Mouse (Mus musculus) cerebellum, adult 9-11 months (tissue): ENCODE measurements around the gene Gm10775.

ENCODE experiments used
- DNase-seq: peaks from one replicate; pipeline ENCODE4 v3.0.0; 2022

Gm10775 gene

DNA sequence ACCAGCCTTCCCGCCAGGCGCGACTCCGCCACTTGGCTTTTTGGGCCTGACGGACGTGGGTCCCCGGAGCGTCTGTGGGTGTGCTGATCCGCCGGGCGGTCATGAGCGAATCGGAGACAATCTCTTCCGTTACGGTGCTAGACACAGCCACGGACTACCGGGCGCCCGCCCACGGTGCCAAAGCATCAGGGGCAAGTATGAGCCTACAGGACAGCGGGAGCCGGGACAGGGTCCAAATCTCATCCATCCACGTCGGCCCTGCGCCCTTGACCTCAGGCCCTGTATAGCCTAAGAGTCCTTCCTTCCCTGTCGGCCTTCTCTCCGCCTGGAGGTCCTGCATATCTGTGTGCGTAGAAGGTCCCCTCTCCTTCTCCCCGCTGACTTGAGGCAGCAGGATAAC, at the start of gene Gm10775:
TSS of gene Gm10775 (plus strand) at position 301 of the 400 bp plus-strand sequence.
- no peak for DNase-seq

DNA sequence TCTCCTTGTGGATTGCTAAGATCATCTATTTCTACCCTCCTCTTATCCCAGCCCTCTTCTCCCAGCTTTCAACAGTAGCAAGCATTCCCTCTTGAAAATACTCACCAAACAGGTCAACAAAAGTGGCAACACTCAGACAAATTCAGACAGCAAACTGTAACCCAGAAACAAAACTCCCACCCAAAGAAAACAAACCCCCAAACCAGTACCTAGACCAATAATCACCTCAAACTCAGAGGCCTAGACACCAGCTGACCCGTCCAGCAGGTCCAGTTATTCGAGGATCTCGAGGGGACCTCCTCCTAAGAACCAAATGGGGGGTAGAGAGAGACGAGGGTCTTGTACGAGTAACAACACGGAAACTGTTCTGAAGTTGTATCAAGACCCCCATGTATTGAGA, 33.4 kb upstream of the Gm10775 start:
- DNase-seq, result no peak

GRCm38 (mm10) chr13:65226657-65227056, 32.7 kb upstream of the Gm10775 start:
- no peak for DNase-seq

GRCm38 (mm10) chr13:65237211-65237610, 22.1 kb upstream of the Gm10775 start:
- DNase-seq, result peak; percentile 14

- DNase-seq, result peak; percentile 98
Observed at GRCm38 (mm10) chr13:65240509-65241098, 18.7 kb upstream of the Gm10775 start.

- peak; percentile 94 for DNase-seq
Observed at GRCm38 (mm10) chr13:65241099-65241626, 18.2 kb upstream of the Gm10775 start.

DNA sequence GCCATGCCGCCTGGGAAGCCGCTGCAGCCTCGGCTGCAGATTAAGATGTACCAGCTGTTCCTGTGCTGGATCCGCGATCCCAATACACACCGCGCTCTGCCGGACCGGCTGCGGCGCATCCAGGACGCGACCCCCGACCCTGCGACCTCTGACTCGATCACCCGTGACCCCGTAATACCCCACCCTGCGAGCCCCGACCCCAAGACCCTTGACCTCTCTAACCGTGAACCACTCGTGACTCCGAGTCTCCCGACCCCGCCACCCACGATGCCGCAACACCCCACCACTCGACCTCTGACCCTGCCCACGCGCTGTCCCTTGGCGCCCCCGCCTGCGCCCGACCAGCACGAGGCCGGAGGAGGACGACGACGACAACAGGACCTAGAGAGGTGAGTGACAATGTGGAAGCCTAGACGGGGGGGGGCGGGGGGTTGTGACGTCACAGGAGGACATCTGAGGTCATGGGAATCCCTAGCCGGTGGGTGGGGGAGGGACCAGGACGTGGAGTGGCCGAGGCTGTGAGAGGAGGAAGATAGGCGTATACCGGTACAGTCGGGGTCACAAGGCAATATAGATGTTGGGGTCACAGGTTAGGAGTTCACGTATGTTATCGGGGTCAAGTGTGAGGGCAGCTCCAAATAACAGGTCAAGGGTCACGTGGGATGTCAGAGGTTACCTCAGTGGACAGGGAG, 17.6 kb upstream of the Gm10775 start:
- DNase-seq, result peak; percentile 85

DNA sequence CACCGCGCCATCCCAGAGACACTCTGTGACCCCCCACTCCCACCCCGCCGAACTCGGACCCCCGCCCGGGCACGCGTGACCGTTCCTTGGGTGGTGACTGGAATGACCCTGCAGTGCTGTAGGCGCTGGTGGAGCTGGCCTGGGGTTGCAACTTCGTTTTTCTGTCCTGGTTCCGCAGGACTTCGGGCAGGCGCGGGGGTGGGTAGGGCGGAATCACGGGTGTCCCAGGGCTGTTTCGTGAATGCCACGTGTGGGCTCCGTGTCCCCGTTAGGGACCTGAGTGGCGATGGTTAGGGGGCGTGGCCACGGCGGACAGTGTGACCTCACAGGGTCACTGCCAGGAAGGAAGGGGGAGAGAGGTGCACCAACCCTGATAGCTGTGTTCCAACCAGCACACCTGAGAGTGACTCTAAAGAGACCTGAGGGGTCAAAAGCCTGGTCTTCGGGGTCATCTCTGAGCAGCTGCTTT, 17.0 kb upstream of the Gm10775 start:
- peak; percentile 72 for DNase-seq

DNA sequence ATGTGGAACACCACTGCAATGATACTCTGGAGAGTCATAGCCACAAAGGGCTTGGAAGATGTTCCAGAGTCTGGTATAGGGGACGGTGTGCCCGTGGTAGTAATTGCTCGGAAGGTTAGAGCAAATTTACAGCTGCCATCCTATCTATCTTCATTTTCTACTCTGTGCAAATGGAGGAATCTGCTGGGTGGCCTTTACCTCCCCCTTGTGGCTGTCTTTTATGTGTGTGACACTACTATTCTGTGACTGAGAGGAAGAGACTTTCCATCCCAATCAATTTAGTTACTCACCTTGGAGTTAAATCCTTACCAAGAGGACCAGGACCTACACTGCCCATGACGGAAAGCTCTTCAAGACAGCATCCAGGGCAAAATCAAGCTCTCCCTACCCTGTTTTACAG, 16.1 kb upstream of the Gm10775 start:
- DNase-seq, result no peak

GRCm38 (mm10) chr13:65258175-65258954, 974 bp upstream of the Gm10775 start:
- peak; percentile 73 for DNase-seq

- DNase-seq, result no peak
Observed at GRCm38 (mm10) chr13:65262086-65262485, 2.7 kb downstream of the Gm10775 start.

GRCm38 (mm10) chr13:65277994-65278382, 18.6 kb downstream of the Gm10775 start:
- DNase-seq, result no peak

GRCm38 (mm10) chr13:65278383-65279341, 19.3 kb downstream of the Gm10775 start, which contains the start of gene Zfp369:
Gene Zfp369, plus strand, starts transcription at chr13:65278814.
- peak; percentile 94 for DNase-seq

- no peak for DNase-seq
Observed at GRCm38 (mm10) chr13:65286771-65287170, 27.4 kb downstream of the Gm10775 start.

GRCm38 (mm10) chr13:65296354-65296753, 37.0 kb downstream of the Gm10775 start:
- DNase-seq, result no peak
